Mouse (Mus musculus): Measurements from ENCODE around the gene Fbxo3.
"Not testable (repeated sequence)": the region's sequence is repeated elsewhere in the genome, so short reads cannot be mapped to it uniquely, and the experiment has no call there.

The Fbxo3 gene

DNA sequence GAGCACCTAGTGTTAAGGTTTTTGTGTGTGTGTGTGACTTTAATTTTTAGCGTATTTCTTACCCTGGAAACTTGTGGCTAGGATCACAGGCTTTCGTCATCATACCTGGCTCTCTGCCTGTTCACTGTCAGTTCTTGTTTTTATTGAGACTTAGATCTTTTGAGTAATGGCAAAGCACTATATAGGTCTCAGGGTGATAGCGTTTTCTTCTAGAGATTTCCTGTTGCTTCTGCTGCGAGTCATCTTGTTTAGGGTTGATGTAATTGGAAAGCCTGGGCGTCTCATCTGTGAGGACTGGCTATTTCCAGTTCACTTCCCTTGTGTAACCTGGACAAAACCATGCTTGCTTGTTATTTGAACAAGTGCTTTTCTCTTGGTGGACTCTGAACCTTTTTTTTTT lies 14.1 kb downstream of the Fbxo3 start:
- DNase-seq: no peak

GRCm38 (mm10) chr2:104042766-104043165 lies 15.2 kb downstream of the Fbxo3 start:
- DNase-seq: no peak

DNA sequence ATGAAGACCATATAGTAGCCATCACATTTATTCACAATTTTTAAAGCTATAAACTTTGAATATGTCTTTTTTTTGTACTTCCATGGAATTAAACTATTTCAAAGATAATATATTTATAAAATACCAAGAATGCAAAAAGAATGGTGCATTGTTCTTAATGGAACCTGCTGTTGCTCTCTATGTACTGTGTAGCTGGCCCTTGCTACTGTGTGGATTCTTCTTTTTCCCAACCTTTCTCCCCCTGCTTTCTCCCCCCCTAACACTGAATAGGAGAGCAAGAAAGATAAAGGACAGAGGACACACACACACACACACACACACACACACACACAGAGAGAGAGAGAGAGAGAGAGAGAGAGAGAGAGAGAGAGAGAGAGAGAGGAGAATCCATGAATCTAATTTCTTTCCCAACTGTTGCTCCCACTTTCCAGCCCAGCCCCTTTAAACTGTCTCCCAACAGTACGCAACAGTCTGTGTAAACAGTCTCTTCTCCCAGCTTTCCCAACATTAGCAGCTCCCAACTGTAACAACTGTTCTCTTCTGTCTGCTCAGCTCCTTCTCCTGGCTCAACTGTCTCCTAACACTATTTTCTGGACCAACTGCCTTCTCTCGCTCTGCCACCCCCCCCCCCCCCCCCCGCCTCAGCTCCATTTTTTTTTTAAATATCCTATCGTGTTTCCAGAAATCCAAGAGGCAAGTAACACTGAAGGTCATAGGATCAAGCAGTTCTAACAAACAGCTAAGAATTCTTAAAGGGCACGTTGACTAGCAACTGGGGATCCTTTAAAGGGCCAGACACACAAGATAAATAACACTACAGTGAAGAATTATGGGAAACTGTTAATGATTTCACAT lies 16.3 kb downstream of the Fbxo3 start:
- no peak for DNase-seq

DNA sequence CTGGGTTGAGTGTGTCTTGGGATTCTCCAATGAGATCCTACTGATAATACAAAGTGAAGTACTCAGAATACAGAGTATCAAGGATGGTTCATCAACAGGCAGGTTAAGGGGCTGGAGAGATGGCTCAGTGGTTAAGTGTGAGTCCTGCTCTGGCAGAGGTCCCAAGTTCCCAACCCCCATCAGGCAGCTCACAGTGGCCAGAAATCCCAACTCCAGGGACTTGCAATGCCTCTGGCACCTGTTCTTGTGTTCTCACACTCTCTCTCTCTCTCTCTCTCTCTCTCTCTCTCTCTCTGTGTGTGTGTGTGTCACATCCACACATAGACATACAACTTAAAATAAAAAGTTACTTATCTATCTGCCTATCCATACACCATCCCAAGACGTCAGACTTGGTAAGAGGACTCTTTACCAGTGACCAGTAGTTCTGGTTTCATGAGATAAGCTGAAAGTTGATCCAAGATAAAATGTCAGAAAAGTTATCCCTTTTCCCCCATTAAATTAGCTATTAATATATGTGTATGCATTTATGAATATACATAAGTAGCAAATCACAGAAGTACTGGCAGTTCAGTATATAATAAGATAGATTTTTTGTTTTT lies 17.1 kb downstream of the Fbxo3 start:
- DNase-seq: no peak

DNA sequence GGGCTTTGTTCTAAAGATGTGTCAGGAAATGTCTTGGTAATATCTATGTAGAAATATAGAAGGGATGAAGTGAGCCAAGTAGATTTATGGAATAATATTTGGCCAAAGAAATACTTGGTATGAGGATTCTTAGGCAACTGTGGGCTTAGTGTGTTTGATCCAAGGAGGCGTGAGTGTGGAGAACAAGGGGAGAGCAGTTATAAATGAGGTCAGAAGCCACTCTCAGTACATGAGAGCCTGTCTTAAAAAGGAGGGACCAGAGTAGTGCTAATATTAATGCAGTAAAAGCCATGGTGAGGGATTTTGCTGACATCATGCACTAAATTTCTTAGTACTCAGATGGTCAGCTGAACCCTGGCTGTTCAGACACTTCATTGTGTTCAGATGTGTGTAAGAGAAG lies 30.9 kb downstream of the Fbxo3 start:
- DNase-seq: no peak

DNA sequence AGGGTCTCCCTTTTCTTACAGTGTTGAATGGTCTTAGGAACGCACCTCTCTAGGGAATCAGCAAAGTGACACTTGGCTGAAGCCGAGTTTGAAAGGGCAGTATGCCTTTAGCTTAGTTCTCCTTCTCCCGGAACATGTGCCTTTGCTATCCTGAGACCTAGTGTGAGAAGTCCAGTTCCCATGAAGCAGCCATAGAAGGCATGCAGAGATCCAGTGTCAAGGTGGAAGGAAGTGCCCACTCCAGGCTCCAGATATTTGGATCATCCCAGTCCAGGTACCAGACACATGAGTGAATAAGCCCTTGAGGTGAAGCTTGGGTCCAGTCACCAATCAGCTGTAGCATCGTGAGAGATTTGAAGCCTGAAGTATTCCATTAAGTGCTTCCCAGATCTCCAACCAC lies 31.4 kb downstream of the Fbxo3 start:
- no peak for DNase-seq

- no peak for DNase-seq
Measured at GRCm38 (mm10) chr2:104059786-104060185, 32.3 kb downstream of the Fbxo3 start.

DNA sequence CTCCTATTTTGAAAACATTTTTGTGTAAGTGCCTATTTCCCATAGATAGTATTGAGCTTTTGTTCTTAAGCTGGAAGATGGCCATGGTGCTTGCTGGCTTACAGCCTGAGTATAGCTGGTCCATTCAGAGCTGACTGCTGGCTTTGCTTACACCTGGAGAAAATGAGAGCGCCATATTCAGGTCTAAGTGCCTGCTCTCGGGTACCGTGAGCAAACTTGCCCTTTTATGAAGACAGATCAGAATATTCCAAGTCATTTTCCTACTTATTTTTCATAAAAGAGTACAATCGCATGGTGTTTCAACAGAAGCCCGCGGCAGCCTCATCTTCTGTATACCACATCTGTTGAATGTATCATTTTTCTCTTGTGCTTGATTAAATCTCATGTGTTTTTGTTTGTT lies 33.5 kb downstream of the Fbxo3 start:
- DNase-seq: no peak

DNA sequence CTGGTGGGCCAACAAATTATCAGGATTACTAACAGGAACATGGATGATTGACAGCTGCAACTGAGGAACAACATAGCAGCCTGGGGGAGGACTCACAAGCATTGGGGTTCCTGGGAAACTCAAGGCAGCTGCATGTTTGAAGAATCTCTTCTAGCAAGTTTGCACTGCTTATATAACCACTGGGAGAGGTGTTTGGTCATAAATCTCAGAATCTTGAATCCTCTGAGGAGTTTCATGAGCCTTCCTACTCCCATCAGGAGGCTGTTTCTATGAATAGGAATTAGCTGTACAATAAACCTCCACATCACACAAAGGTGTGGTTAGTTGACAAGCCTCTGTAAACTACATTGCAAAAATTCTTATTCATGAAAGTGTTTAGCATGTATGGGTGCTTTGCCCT lies 35.1 kb downstream of the Fbxo3 start:
- no peak for DNase-seq

DNA sequence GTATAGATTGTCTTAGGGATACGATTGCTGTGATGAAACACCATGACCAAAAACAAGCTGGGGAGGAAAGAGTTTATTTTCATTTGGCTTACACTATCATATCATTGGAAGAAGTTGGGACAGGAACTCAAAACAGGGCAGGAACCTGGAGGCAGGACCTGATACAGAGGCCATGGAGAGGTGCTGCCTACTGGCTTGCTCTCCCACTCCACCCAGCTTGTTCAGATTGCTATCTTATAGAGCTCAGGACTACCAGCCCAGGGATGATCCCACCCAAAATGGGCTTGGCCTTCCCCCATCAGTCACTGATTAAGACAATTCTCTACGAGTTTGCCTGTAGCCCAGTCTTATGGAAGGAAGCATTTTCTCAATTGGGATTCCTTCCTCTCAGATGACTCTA lies 36.6 kb downstream of the Fbxo3 start:
- DNase-seq: no peak

DNA sequence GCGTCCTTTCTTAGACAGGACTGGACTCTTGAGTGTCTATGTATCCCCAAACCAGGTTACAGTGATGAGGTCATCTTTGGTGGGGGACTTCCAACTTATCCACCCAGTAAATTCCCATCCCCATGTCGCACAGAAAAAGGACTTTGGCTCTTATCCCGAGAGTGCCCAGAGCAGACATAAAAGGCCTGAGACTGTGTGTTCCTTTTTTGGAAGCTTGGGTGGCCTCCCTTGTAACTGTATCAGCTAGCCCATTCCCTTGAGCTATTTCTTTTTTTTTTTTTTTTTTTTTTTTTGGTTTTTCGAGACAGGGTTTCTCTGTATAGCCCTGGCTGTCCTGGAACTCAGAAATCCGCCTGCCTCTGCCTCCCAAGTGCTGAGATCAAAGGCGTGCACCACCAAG lies 38.0 kb downstream of the Fbxo3 start, which contains the start of gene Gm10912:
Gm10912 (plus strand) TSS at position 301 of the 400 bp plus-strand sequence.
- DNase-seq: not testable (repeated sequence)

- DNase-seq: not testable (repeated sequence)
Measured at GRCm38 (mm10) chr2:104068450-104068849, 40.9 kb downstream of the Fbxo3 start, which contains the start of gene Gm10799. TSS of gene Gm10799 (minus strand) at chr2:104068550.

DNA sequence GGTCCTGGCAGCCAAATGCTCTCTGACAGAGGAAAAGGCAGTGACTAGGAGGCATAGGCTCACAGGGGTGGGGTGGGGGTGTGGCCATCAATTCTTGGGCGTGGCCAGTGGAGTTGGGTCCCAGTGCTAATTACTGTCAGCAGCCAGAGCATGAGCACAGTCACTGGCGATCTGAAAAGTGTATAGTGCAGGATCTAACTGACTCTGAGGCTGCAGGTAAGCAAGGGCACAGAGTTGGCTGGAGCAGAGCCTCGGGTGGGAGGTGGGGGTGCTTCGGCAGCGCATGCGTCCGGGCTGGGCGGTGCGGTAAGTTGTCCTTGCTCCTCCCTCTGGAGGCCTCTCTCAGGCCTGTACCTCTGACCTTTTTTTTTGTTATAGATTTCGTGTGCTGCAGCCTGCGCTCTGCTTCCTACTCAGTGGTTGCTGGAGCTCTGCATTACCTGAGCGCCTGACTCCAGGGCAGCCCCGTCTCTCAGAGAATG lies 42.2 kb downstream of the Fbxo3 start, which contains the start of gene Cd59b:
Cd59b (plus strand) TSS at position 146 of the 482 bp plus-strand sequence.
- peak; percentile 38 for DNase-seq

- not testable (repeated sequence) for DNase-seq
Measured at GRCm38 (mm10) chr2:104078285-104078684, 50.8 kb downstream of the Fbxo3 start.

GRCm38 (mm10) chr2:104081436-104082050 lies 54.0 kb downstream of the Fbxo3 start:
- not testable (repeated sequence) for DNase-seq

GRCm38 (mm10) chr2:104082474-104082873 lies 55.0 kb downstream of the Fbxo3 start:
- no peak for DNase-seq

- not testable (repeated sequence) for DNase-seq
Measured at GRCm38 (mm10) chr2:104084027-104084426, 56.5 kb downstream of the Fbxo3 start.

- not testable (repeated sequence) for DNase-seq
Measured at GRCm38 (mm10) chr2:104087562-104087961, 60.0 kb downstream of the Fbxo3 start.

DNA sequence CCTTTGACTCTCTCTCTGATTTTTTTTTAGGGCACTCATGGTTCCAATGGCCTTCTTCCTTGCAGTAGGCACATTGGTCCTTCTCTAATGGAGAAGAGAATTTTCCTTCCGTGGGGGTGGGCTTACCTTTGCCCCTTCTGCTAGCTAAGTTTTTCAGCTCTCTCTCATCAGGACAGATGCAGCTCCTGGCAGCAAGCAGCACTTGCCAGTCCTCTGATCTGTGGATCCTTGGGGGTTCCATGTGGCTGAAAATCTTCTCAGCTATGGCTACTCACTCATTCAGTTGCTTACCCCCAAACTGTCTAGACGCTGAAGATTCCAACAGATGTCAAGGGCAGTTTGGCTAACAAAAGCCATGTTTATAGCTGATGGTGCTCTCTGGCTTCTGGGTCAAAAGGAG lies 65.8 kb downstream of the Fbxo3 start:
- DNase-seq: no peak

DNA sequence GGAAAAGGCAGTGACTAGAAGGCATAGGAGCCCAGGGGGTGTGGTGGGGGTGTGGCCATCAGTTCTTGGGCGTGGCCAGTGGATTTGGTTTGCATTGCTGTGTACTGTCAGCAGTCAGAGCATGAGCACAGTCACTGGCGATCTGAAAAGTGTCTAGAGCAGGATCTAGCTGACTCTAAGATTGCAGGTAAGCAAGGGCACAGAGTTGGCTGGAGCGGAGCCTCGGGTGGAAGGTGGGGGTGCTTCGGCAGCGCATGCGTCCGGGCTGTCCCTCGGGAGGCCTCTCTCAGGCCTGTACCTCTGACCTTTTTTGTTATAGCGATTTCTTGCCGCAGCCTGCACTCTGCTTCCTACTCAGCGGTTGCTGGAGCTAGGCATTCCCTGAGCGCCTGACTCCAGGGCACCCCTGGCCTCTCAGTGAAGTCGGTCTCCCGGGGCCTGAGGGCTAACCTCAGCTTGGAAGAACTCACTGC lies 68.3 kb downstream of the Fbxo3 start, which contains the start of gene Cd59a:
Cd59a (plus strand) TSS at position 61 of the 473 bp plus-strand sequence.
- DNase-seq: peak; percentile 44

GRCm38 (mm10) chr2:104096256-104096655 lies 68.7 kb downstream of the Fbxo3 start:
- no peak for DNase-seq

DNA sequence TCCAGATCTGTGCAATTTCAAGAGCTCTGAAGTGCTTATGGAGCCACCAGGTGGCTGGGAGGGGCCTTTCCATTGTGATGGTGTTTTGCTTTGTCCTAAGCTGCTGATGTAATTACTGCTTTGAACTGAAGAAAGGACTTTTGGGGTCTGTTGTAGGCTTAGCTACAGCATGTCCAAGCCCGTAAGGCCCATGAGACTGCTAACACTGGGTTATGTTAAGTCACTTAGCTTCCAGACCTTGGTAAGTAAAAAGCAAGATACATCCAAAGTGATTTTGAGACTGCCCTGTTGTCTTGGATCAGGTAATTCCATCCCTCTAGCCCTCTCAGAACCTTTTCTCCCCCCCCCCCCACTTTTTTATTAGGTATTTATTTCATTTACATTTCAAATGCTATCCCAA lies 69.3 kb downstream of the Fbxo3 start:
- DNase-seq: not testable (repeated sequence)

DNA sequence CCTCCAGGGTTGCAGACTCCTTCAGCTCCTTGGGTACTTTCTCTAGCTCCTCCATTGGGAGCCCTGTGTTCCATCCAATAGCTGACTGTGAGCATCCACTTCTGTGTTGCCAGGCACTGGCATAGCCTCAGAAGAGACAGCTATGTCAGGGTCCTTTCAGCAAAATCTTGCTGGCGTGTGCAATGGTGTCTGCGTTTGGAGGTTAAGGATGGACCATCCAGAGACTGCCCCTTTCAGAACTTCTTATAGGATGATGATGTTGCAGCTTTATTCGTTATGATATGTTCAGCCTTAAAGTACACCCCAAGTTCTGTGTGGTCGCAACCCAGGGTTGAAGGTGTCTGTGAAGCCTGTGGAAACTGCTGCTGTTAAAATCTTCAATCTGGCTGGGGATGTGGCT lies 69.9 kb downstream of the Fbxo3 start:
- not testable (repeated sequence) for DNase-seq

All from thymus, postnatal 25 days (tissue).